Mouse (Mus musculus): ENCODE measurements around the gene Cacna2d3. TPM values are rescaled to one million over a fixed set of nuclear protein-coding genes. Genes with fewer than 3 reads are reported as not detected.

The Cacna2d3 gene
- 1 to 10 TPM; 1.5 to 3.2 TPM for total RNA-seq (2021)
- long read RNA-seq, experiment 1, partial matches to known transcripts: 0 of 3 reads
- long read RNA-seq, experiment 1, other reads (novel, unspliced or antisense): 3 of 3 reads
- long read RNA-seq, experiment 2, partial matches to known transcripts: 0 of 1 reads
- long read RNA-seq, experiment 2, other reads (novel, unspliced or antisense): 1 of 1 reads

- DNase-seq: peak; percentile 83
Measured at GRCm38 (mm10) chr14:29721488-29722385, at the start of gene Cacna2d3. Gene Cacna2d3 (minus strand): TSS chr14:29721864.

- DNase-seq: no peak
Measured at GRCm38 (mm10) chr14:29769486-29769885, 47.8 kb upstream of the Cacna2d3 start.

GRCm38 (mm10) chr14:29752876-29753275, 31.2 kb upstream of the Cacna2d3 start:
- peak; percentile 1 for DNase-seq

GRCm38 (mm10) chr14:29738751-29739150, 17.1 kb upstream of the Cacna2d3 start:
- DNase-seq: no peak

GRCm38 (mm10) chr14:29730256-29730655, 8.6 kb upstream of the Cacna2d3 start:
- no peak for DNase-seq

DNA sequence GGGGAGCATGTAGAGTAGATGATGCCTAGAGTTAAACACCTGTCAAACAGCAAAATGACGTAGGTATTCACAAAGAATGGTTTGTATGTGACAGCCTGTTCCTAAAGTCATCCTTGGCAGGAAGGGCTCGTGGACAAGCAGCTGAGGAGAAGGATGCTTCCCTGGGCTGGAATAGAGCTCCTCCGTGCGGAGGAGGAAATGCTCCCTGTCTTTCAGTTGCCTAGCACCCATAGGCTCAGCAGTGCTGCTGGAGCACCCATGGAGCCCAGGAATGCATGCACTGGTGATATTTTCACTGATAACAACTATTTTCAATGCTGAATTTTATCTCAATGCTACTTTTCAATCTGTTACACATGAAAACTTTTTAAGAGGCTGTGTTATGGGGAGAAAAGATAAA, 7.3 kb upstream of the Cacna2d3 start:
- DNase-seq: no peak

DNA sequence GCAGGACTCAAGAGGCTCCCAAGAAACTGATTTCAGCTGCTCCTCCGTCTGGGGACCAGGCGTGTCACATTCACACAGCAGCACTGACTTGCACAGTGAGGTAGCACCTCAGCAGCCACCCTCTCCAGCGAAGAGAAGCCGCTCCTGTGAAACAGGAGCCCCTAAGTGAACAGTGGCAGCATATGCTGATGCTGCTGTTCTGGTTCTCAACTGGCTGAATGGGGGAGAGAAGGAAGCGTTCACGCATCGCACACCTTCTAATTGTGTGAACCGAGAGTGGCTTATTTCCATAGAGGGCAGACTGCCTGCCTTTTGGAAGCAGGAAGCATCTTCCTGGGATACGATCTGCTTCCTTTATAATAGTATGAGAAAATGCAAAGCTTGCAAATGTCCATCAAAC, 5.9 kb upstream of the Cacna2d3 start:
- DNase-seq: no peak

- no peak for DNase-seq
Measured at GRCm38 (mm10) chr14:29723267-29723666, 1.6 kb upstream of the Cacna2d3 start.

DNA sequence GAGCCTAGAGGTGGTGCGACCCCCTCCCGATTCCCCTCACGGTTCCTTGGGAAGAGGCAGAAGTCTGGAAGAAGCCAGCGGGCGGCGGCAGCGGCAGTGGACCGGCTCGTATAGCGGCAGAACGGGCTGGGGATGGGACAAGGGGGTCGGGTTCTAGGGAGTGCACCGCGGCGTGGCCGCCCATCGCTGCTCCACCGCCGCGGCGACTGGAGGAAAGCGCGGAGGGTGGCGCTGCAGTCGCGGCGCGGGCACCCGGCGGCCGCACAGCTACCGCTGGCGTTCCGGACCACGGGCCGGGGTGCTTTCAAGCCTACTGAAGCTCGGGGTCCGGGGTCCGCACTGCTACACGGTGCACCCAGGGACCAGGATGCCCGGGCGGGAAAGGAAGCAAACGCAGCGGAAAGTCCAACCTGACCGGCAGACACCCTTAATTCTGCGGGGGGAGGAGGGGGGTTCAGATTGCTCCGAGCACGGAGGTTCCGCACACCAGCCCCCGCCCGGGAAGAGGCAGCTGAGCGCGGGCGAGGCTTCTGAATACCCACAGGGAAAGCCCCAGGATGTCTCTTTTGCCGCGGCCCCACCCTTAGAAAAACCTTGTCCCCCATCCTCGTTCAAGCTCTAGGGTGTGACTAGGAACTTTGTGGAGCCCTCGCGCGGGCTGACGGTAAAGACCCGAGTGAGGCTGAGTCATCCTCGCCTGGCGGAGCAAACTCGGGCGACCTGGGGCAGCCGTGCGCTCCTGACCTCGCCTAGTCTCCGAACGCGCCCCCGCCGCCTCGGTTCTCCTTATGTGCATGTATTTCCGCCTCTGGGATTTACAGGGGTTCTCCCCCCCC, 940 bp upstream of the Cacna2d3 start:
- peak; percentile 51 for DNase-seq

GRCm38 (mm10) chr14:29721131-29721487, 555 bp downstream of the Cacna2d3 start:
- no peak for DNase-seq

DNA sequence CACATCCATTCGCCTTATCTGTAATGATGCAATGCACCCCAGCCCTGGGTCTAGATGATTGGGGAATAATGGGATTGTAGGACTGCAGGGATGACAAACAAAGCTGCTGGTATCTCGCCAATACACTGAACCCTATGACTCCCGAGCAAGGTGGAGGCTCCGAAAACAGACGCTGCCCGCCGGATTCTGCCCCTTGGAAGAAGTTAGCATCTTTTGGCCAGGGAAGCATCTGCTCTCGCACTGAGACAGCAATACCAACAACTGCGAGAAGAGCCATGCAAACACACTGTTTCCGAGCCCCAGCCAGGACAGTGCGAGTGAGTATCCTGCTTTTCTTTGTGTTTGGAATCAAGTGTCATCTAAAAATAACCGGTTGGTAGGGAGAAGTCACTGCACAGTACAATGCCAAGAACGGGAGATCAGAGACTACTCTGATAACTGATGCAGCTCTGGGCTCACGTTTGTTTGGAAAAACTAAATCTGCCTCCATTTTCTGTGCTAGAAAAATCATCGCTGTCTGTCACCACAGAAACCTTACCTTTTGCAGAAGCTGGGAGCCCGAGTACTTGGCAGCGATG, 1.2 kb downstream of the Cacna2d3 start:
- no peak for DNase-seq

DNA sequence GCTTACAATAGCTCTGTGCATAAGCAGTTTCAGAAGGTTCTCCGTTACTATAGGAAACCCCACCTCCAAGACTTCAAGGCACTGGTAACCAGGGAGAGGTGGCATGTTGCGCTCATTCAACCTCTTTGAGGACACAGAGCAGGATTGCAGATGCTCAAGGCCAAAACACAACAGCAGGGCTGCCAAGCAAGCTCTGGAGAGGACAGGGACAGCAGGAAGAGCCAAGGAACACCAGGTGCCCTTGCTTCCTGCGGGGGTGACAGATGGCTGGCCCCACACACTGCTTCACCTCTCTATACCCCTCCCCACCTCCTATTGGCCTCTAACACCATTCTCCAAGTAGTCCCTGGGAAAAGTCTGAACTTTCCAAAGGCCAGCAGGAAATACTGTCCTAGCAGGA, 9.0 kb downstream of the Cacna2d3 start:
- DNase-seq: no peak

- DNase-seq: no peak
Measured at GRCm38 (mm10) chr14:29707561-29708335, 13.9 kb downstream of the Cacna2d3 start.

DNA sequence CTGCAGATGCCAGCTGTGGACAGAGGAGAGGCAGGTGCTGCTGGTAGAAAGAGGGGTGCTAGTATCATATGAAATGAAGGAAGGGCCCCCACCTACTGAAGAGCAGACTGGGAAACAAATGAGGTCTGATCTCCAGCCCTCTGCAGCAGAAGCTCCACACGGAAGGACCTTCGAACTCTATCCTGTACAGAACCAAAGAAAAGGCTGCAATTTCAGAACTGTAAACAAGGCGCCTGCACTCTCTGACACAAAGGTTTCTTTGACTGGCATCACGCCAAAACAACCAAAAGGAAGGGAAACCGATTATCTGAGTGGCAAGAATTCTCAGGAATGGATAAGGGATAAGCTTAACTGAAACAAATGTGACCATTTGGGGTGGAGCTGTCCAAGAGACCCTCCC, 18.9 kb downstream of the Cacna2d3 start:
- no peak for DNase-seq

DNA sequence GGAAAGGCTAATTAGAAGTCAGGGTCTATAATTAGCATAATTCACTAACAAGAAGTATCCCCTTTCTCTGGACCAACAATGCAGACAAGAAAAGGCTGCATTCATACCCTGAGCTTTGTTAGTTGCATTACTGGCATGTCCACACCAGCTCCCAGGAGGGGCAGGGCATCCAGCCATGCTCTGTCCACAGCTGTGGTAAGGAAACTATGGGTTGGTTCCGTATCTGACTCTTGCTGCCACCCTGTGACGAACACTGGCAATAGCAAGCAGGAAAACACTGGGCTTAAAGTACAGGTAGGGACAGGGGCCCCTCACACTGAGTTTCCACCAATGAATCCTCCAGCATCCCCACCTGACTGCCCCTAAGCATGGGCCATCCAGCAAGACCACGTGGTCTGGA, 25.5 kb downstream of the Cacna2d3 start:
- DNase-seq: peak; percentile 69

DNA sequence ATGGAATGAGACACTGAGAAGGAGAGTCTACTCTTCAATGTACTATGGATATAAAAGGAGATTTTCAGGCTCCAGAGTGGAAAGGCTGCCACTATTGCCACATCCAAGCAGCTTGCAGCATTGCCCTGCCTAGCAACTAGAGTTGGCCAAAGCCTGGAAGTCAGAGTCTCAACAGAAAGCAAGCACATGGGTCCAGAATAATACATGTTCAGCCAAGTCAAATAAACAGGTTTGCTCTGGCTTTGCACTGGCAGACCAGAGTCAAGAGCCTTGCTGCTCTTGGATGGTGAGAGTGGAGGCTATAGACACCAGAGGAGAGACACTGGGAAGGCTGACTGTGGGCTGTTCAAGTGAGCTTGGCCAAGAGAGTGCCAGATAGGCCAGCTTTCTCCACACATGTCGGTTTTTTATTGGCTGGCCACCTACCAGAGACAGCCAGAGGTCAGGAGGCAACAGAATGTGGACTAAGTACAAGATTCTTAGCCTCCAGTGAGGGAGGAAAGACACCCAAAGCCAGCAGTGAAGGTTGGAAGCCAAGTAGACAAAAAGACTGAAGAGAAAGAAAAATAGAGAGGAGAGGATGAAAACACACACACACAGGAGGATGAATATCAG, 49.1 kb downstream of the Cacna2d3 start:
- DNase-seq: peak; percentile 19

DNA sequence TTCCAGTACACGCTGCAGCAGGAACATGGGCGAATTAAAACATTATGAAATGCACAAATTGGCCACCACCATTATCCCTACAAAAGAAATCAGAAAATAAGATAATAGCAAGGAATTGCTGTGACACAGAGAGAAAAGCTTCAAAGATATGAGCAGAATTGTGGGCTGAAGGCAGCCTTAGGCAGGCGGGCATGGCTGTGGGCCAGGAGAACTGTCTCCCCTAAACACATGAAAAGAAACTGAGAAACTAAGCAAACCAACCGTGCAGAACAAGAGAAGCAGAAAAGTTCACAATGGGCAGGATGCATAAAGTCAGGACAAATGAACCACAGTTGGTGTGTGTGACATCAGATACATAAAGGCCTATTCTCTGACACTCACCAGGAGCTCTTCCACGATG, 51.8 kb downstream of the Cacna2d3 start:
- no peak for DNase-seq

DNA sequence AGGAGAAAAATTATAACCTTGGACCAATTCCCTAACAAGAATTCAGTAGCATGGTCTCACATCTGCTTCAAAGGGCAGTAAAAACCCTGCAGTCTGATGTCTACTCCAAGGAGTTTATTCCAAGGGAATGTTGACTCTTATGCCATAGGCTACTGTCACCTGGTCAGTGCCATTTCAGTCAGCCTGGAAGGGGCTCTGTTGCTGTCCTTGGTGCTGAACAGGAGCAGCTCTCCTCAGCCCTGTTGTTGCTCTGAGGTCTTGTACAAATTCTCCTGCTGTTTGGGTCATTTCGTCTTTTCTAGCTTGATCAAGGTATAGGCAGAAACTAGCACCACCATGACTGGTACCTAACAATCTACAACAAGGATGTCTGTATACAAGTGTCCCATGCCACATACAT, 64.7 kb downstream of the Cacna2d3 start:
- peak; percentile 54 for DNase-seq

DNA sequence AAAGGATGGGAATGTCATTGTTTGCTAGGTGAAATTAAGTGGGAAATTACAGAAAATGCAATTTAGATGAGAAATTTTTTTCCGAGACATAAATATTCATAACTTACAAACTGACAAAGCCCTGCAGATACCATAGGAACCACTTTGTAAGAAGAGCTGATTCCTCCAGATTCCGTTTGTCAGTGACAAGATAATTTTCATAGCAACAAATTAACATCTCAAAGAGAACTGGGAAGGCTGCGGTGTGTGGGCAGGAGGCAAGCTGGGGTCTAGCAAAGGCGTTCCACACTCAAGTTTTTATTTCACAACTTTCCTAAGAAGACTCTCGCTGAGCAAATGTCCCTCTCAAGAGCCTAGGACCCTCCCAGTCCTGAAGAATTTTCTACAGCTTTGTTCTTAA, 71.1 kb downstream of the Cacna2d3 start:
- DNase-seq: no peak

GRCm38 (mm10) chr14:29648721-29649120, 72.9 kb downstream of the Cacna2d3 start:
- no peak for DNase-seq

- DNase-seq: no peak
Measured at GRCm38 (mm10) chr14:29645421-29645820, 76.2 kb downstream of the Cacna2d3 start.
